Mouse (Mus musculus): ENCODE results near the gene Dspp.

Dspp gene

GRCm38 (mm10) chr5:104170412-104170811 is at the start of gene Dspp:
TSS of gene Dspp (plus strand) at chr5:104170712.
- DNase-seq (ENCODE audit: low read depth) = no peak

- DNase-seq (ENCODE audit: low read depth) = no peak
Observed at GRCm38 (mm10) chr5:104124016-104124658, 46.4 kb upstream of the Dspp start.

GRCm38 (mm10) chr5:104126561-104127320 is 43.8 kb upstream of the Dspp start:
- no peak for DNase-seq (ENCODE audit: low read depth)

- no peak for DNase-seq (ENCODE audit: low read depth)
Observed at GRCm38 (mm10) chr5:104127351-104127750, 43.2 kb upstream of the Dspp start.

- DNase-seq (ENCODE audit: low read depth) = peak; percentile 57
Observed at GRCm38 (mm10) chr5:104128281-104129031, 42.1 kb upstream of the Dspp start.

- DNase-seq (ENCODE audit: low read depth) = no peak
Observed at GRCm38 (mm10) chr5:104130891-104131290, 39.6 kb upstream of the Dspp start.

GRCm38 (mm10) chr5:104131544-104131943 is 39.0 kb upstream of the Dspp start:
- peak; percentile 39 for DNase-seq (ENCODE audit: low read depth)

- DNase-seq (ENCODE audit: low read depth) = no peak
Observed at GRCm38 (mm10) chr5:104133752-104134151, 36.8 kb upstream of the Dspp start.

GRCm38 (mm10) chr5:104137920-104138541 is 32.5 kb upstream of the Dspp start:
- DNase-seq (ENCODE audit: low read depth) = no peak

- DNase-seq (ENCODE audit: low read depth) = no peak
Observed at GRCm38 (mm10) chr5:104141067-104141466, 29.4 kb upstream of the Dspp start.

GRCm38 (mm10) chr5:104144057-104144456 is 26.5 kb upstream of the Dspp start:
- no peak for DNase-seq (ENCODE audit: low read depth)

GRCm38 (mm10) chr5:104149349-104149748 is 21.2 kb upstream of the Dspp start:
- no peak for DNase-seq (ENCODE audit: low read depth)

GRCm38 (mm10) chr5:104150196-104150595 is 20.3 kb upstream of the Dspp start:
- no peak for DNase-seq (ENCODE audit: low read depth)

- no peak for DNase-seq (ENCODE audit: low read depth)
Observed at GRCm38 (mm10) chr5:104157701-104158100, 12.8 kb upstream of the Dspp start.

- no peak for DNase-seq (ENCODE audit: low read depth)
Observed at GRCm38 (mm10) chr5:104158332-104159052, 12.0 kb upstream of the Dspp start.

GRCm38 (mm10) chr5:104160581-104160980 is 9.9 kb upstream of the Dspp start:
- DNase-seq (ENCODE audit: low read depth) = no peak

GRCm38 (mm10) chr5:104161390-104161789 is 9.1 kb upstream of the Dspp start:
- peak; percentile 29 for DNase-seq (ENCODE audit: low read depth)

GRCm38 (mm10) chr5:104163536-104163935 is 7.0 kb upstream of the Dspp start:
- no peak for DNase-seq (ENCODE audit: low read depth)

GRCm38 (mm10) chr5:104173094-104173493 is 2.6 kb downstream of the Dspp start:
- DNase-seq (ENCODE audit: low read depth) = no peak

- no peak for DNase-seq (ENCODE audit: low read depth)
Observed at GRCm38 (mm10) chr5:104183743-104184142, 13.2 kb downstream of the Dspp start.

GRCm38 (mm10) chr5:104187281-104187680 is 16.8 kb downstream of the Dspp start:
- peak; percentile 27 for DNase-seq (ENCODE audit: low read depth)

- DNase-seq (ENCODE audit: low read depth) = no peak
Observed at GRCm38 (mm10) chr5:104195086-104195485, 24.6 kb downstream of the Dspp start.
